Mouse (Mus musculus) E14TG2a.4 (cell line): ENCODE measurements at regions not wholly inside any gene's neighbourhood (a gene's known extent, or its start where the extent isn't known, plus 50 kb on each side); places are given as distances from the start of the nearest gene placed in this dataset.

Source experiments
- H3K27me3 ChIP-seq: 2 replicates; pipeline ENCODE4 v1.6.1; 2014; ENCODE audit warnings: low read length, control low read depth; ENCODE audit not compliant: insufficient read depth
- H3K36me3 ChIP-seq: 2 replicates; pipeline ENCODE4 v1.6.1; 2014; ENCODE audit warnings: low read length, control low read depth; ENCODE audit not compliant: insufficient read depth
- H3K4me1 ChIP-seq: replicated peaks from 2 replicates; pipeline ENCODE4 v1.6.1; 2014; ENCODE audit warnings: low read depth, low read length, control low read depth
- H3K4me3 ChIP-seq: replicated peaks from 2 replicates; pipeline ENCODE4 v1.5.1; 2014; ENCODE audit warnings: mild to moderate bottlenecking, low read length
- H3K9me3 ChIP-seq: 2 replicates; pipeline ENCODE4 v1.6.1; 2014; ENCODE audit warnings: low read length, control low read depth
- CTCF ChIP-seq: conservative IDR thresholded peaks from 2 replicates; pipeline ENCODE4 v1.5.1; 2014; ENCODE audit warnings: low read length
- NANOG ChIP-seq: IDR thresholded peaks from 2 replicates; pipeline ENCODE4 v1.6.1; 2014; ENCODE audit warnings: borderline replicate concordance, low read length, mixed read lengths
- POU5F1 ChIP-seq: IDR thresholded peaks from 2 replicates; pipeline ENCODE4 v1.6.1; 2014; ENCODE audit warnings: low read length, borderline replicate concordance

- TF ChIP-seq NANOG (no peak), CTCF (no peak), POU5F1 (no peak)
- Histone ChIP-seq H3K9me3 (no peaks in the 10 kb centered on the region), H3K4me1 (no peaks in the 10 kb centered on the region), H3K4me3 (no peak overlapping the region), H3K36me3 (no peaks in the 10 kb centered on the region), H3K27me3 (no peaks in the 10 kb centered on the region)
Observed at GRCm38 (mm10) chr13:101625922-101626321, 142.1 kb downstream of the Pik3r1 start.

- TF ChIP-seq NANOG, result no peak
- no peak for TF ChIP-seq CTCF
- no peak for TF ChIP-seq POU5F1
Observed at GRCm38 (mm10) chr13:101624179-101624581, 143.8 kb downstream of the Pik3r1 start.

GRCm38 (mm10) chr13:101622649-101623048 lies 145.4 kb downstream of the Pik3r1 start:
- no peak for TF ChIP-seq NANOG
- no peak for TF ChIP-seq CTCF
- TF ChIP-seq POU5F1, result no peak
- Histone ChIP-seq H3K36me3 (no peaks in the 10 kb centered on the region), H3K4me1 (no peaks in the 10 kb centered on the region), H3K4me3 (no peak overlapping the region), H3K27me3 (no peaks in the 10 kb centered on the region), H3K9me3 (peaks cover 7% of the 10 kb centered on the region; the same call in 1 of the 2 replicates)

More at GRCm38 (mm10) chr13:101624179-101624581, 143.8 kb downstream of the Pik3r1 start:
- no peaks in the 10 kb centered on the region for H3K9me3 ChIP-seq
- no peaks in the 10 kb centered on the region for H3K36me3 ChIP-seq
- H3K4me1 ChIP-seq, result no peaks in the 10 kb centered on the region
- no peak overlapping the region for H3K4me3 ChIP-seq
- H3K27me3 ChIP-seq, result no peaks in the 10 kb centered on the region

- no peak for TF ChIP-seq NANOG
- Histone ChIP-seq H3K4me3 (no peak overlapping the region), H3K4me1 (no peaks in the 10 kb centered on the region), H3K36me3 (no peaks in the 10 kb centered on the region), H3K9me3 (peaks cover 14% of the 10 kb centered on the region; the same call in 1 of the 2 replicates), H3K27me3 (no peaks in the 10 kb centered on the region)
Observed at GRCm38 (mm10) chr13:101620660-101621059, 147.4 kb downstream of the Pik3r1 start.

GRCm38 (mm10) chr13:101619154-101619553 lies 148.9 kb downstream of the Pik3r1 start:
- H3K9me3 ChIP-seq, result peaks cover 14% of the 10 kb centered on the region; the same call in 1 of the 2 replicates
- H3K4me3 ChIP-seq, result no peak overlapping the region
- no peaks in the 10 kb centered on the region for H3K27me3 ChIP-seq
- H3K36me3 ChIP-seq, result no peaks in the 10 kb centered on the region
- no peaks in the 10 kb centered on the region for H3K4me1 ChIP-seq
- TF ChIP-seq CTCF (no peak), POU5F1 (no peak), NANOG (no peak)

- H3K9me3 ChIP-seq, result peaks cover 7% of the 10 kb centered on the region; the same call in 1 of the 2 replicates
- H3K36me3 ChIP-seq, result no peaks in the 10 kb centered on the region
- H3K27me3 ChIP-seq, result no peaks in the 10 kb centered on the region
- no peaks in the 10 kb centered on the region for H3K4me1 ChIP-seq
- no peak overlapping the region for H3K4me3 ChIP-seq
- no peak for TF ChIP-seq CTCF
- no peak for TF ChIP-seq POU5F1
Observed at GRCm38 (mm10) chr13:101612786-101613185, 155.2 kb downstream of the Pik3r1 start.

- no peak for TF ChIP-seq CTCF
- no peak for TF ChIP-seq NANOG
- no peak for TF ChIP-seq POU5F1
- no peaks in the 10 kb centered on the region for H3K27me3 ChIP-seq
Observed at GRCm38 (mm10) chr13:101611725-101612124, 156.3 kb downstream of the Pik3r1 start.

GRCm38 (mm10) chr13:101606184-101606730 lies 161.8 kb downstream of the Pik3r1 start:
- no peaks in the 10 kb centered on the region for H3K9me3 ChIP-seq
- no peaks in the 10 kb centered on the region for H3K36me3 ChIP-seq
- TF ChIP-seq CTCF (no peak), NANOG (no peak), POU5F1 (no peak)
- no peak overlapping the region for H3K4me3 ChIP-seq
- H3K4me1 ChIP-seq, result peaks cover 10% of the 10 kb centered on the region
- no peaks in the 10 kb centered on the region for H3K27me3 ChIP-seq

More at GRCm38 (mm10) chr13:101611725-101612124, 156.3 kb downstream of the Pik3r1 start:
- Histone ChIP-seq H3K9me3 (no peaks in the 10 kb centered on the region), H3K4me3 (no peak overlapping the region), H3K4me1 (no peaks in the 10 kb centered on the region), H3K36me3 (no peaks in the 10 kb centered on the region)

- Histone ChIP-seq H3K4me1 (peaks cover 10% of the 10 kb centered on the region), H3K9me3 (no peaks in the 10 kb centered on the region), H3K27me3 (no peaks in the 10 kb centered on the region), H3K36me3 (no peaks in the 10 kb centered on the region), H3K4me3 (no peak overlapping the region)
- TF ChIP-seq POU5F1, result no peak
- no peak for TF ChIP-seq NANOG
- no peak for TF ChIP-seq CTCF
Observed at GRCm38 (mm10) chr13:101605685-101606084, 162.3 kb downstream of the Pik3r1 start.
